Comparison of ENCODE assay signal across 9 mouse cellular contexts in genomic region chr5:100911502-100912097, GRCm38 (mm10).
A peak's percentile ranks its signal among the peaks of the same experiment; 100 is the strongest.
DNase-seq lines count a peak whose midpoint lies in the region; ATAC-seq lines count a peak whose summit lies in the region.
"Had no signal": no experiment of that assay in that cellular context is flagged by ENCODE, and none has a peak within 500 bp of the region (broad histone marks: within the 10 kb centered on the region; RNA-seq: fewer than 3 reads in every experiment).

No protein-coding gene starts in this region.

- DNase-seq in left cerebral cortex, postnatal 4 days, result peak; percentile 21
- DNase-seq in left cerebral cortex, adult 8-10 months (ENCODE audit: low spot score in 2 of 2), result no peak
- DNase-seq in R1 (ENCODE audit: low read depth, low spot score), result peak; percentile 75
- no peak for DNase-seq in layer of hippocampus, adult 8-10 months (ENCODE audit: low spot score in 2 of 2)
- no peak for DNase-seq in left cerebral cortex, adult 11 months (ENCODE audit: low spot score)
- no peak for DNase-seq in lung, postnatal 25 days (ENCODE audit: low spot score)
- DNase-seq: lung, postnatal 10 days had no signal

- intact Hi-C loops in left cerebral cortex, postnatal 4 days (cut with DNase I), result no loop called here

- ATAC-seq in CD4-positive, CD25-positive, alpha-beta regulatory T cell, adult 4 months, result peak; percentile 23
- ATAC-seq in megakaryocyte, adult 5-6 weeks (ENCODE audit: poor library complexity, severe bottlenecking), result peak; percentile 39; the same call in 1 of the 2 replicates

Comparison
In these comparisons a context has a peak if more than half of its experiments do, and no peak if none do; other contexts are left out.
1. DNase-seq: peak in left cerebral cortex, postnatal 4 days (single experiment) and R1 (single experiment); none in left cerebral cortex, adult 8-10 months (0 of 2), layer of hippocampus, adult 8-10 months (0 of 2), left cerebral cortex, adult 11 months (single experiment) and lung, postnatal 25 days (single experiment).